Mouse (Mus musculus) embryo, embryonic 9.5 days (tissue): ENCODE results near the gene P2rx3.
A peak's percentile ranks its signal among the peaks of the same experiment; 100 is the strongest.

Source experiments
- DNase-seq: peaks from one replicate; pipeline ENCODE4 v3.0.0-alpha.2; 2017; ENCODE audit errors: extremely low spot score

The P2rx3 gene

DNA sequence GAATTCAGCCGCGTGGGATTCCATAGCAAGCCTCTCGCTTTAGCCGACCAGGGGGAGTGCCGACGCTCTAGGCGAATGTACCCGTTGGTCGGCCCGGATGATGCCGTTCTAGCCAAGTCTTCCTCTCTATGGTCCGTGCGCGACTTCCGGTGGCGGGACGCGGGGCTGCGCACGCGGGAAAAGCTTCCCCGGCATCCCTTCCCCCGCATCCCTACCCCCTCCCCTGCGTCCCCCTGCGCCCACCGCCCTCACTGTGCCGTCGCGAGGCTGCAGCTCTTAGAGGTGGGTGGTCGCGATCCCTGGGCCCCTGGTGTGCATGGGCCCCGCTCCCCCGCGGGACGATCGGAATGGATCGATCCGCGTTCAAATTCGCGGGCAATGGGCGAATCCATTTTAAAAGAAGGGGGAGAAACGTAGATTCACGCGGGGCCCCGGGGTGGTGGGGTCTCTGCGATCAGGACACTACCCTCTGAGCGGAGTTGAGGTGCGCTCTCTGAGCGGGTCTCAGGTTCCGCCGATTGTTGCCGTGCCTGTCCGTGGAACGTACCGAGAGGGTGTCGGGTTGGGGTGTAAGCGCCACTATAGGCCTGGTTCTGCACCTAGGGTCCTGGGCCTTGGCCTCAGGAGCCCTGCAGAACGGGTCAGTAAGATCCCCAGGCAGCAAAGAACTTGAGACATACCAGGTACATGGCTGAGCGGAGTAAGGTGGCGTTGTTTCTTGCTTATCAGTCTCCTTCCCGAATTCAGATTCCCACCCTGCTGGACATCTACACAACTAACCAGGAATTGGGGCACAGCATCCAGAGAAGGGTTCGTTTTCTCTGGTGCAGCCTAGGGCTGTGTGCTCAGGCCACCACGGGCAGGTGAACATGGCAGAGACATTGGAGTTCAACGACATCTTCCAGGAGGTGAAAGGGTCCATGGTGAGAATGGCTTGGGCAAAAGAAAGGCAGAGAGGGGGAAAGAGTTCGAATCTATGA, at the start of gene P2rx3, which contains the start of gene Ssrp1:
Gene P2rx3, minus strand, starts transcription at position 416 of the 980 bp plus-strand sequence.
Gene Ssrp1, plus strand, starts transcription at position 188 of the 980 bp plus-strand sequence.
- DNase-seq = peak; percentile 95

DNA sequence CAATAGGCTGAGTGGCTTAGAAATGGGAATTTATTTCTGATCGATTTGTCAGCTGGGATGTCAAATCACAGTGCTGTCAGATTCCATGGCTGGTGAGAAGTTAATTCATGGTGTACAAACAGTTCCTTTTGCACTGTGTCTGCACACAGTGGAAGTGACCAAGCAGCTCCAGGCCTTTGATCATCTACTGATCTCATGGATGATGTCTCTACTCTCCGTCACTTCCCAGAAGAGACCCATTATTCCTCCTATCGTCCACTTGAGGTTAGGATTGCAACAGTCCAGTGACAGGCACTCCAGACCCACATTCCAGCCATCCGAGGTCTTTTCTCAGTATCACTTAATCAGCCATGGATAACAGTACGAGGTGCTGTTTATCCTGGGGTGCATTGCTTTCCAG, 36.5 kb upstream of the P2rx3 start:
- no peak for DNase-seq

DNA sequence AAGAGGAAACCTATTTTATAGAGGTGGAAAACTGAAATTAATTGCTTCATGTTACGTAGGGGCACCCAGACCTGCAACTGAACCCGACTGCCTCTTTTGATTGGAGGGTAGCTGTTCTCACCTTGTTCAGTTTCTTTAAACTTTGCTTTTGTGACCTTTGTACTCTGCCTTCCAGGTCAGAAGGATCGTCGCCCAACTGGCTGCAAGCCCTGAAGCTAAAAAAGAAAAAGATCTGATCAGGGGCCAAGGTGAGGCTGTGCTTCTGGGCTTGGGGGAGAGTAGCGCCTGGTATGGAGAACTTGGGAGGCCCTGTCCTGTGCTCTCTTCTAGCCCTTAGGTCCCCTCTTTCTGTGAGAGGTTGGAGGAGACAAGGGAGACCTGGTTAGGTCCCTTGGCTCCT, 34.7 kb upstream of the P2rx3 start:
- DNase-seq = no peak

DNA sequence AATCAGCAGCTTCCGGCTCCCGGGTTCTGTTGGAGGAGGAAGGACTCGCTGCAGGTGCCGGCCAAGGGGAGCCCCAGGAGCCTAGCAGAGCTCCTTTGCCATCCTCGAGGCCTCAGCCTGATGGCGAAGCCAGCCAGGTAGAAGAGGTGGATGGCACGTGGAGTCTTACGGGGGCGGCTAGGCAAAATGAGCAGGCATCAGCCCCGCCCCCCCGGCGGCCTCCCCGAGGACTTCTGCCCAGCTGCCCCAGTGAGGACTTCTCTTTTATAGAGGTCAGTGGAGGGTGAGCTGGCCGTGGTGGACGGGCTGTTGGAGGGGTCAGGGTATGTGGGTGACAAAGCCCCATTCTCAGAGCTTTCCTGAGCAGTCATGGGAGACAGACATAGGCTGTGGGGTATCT, 32.8 kb upstream of the P2rx3 start:
- DNase-seq = no peak

DNA sequence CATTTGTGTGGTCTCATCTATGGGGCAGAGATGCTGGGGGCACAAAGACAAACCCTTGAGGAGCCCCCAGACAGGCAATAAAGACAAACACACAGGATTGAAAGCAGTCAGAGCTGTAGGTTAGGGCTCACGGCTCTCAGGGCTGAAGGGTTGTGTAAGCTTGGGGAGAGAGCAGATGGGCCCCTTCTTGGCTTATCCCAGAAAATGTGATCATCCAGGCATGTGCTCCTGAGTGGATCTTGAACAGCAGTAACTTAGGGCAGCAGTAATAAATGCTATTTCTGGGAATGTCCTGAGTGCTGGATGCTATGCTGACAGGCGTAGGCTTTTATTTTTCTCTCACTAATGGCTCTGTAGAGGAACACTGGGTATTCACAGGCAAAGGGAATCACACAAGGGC, 31.4 kb upstream of the P2rx3 start:
- DNase-seq = no peak

DNA sequence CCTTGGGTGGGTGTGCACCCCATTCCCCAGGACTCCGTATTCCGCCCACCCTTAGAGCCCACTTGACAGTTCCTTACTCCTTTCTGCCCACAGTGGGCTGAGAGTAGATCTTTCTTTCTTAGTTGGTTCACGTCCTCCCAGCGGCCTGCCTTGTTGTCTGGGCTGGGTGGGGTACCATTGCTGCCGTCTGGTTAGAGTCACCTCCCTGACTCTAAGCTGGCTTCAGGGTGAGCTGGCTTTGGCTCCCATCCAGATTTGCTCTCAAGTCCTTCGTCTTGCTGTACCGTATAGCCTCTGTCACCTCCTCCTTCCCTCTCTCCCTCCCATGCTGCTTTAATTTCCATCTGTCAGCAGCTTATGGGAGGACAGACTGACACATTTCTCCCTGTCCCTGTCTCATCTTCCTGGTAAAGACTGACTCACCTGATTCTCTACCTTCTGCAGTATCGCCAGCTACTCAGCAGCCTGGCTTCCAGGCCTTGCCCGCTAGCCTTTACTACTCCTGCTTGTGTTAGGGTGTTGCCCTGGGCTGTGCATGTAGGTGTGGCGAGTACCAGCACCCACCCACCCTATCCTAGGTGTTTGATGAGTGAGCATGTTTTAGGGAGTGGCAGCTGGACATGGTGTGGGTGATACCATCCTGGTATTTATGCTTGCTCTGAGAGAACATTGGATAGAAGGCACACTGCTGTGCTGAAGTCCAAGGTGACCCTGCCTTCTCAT, 30.8 kb upstream of the P2rx3 start:
- DNase-seq = no peak

DNA sequence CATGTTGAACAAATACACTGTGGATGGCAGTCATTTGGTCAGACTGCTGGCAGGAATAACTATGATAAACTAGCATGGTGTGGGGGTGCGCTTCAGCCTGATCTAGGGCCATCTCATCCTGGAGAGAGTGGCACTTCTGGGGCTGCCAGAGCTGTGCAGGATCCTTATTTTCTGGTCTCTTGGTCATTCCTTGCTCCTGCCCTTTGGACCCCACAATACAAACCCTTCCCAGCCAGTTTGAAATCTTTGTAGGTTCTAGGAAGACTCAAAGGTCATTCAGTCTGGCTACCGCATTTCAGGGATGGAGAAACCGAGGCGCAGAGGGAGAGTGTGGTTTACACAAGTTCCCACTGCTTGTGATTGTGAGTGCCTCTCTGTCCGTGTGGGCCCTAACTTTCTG, 29.7 kb upstream of the P2rx3 start:
- DNase-seq = no peak

DNA sequence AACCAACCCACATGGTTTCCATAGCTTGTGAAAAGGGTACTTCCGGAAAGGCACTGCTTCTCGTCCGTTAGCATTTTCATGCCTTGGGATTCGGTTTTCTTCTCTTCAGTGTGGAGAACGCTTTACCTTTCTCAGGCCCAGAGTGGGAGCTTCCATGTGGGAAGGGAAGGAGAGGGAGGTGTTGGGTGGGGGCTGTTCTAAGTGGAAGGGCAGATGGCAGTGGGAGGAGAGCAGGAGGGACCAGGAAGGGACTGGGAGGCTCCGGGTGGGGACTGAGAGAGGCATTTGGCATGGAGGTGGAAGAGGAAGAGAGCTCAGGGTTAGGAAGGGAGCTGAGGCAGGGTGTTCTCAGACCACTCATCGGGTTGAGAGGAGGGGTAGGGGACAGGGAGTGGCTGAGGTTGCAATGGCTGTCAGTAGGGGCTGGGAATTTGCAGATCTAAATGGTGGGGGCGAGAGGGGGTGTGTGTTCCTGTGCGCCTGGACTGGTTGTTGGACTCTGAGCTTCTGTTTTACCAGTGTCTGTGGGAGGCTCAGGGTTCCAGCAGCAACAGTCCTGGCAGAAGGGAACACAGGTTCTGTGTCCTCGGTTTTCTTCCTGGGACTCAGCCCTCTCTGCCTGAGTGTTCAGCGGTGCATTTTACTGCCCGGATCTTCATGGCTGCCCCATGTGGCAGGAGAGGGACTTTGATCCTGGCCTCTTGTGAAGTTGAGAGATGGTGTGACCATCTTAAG, 28.0 kb upstream of the P2rx3 start:
- DNase-seq = no peak

DNA sequence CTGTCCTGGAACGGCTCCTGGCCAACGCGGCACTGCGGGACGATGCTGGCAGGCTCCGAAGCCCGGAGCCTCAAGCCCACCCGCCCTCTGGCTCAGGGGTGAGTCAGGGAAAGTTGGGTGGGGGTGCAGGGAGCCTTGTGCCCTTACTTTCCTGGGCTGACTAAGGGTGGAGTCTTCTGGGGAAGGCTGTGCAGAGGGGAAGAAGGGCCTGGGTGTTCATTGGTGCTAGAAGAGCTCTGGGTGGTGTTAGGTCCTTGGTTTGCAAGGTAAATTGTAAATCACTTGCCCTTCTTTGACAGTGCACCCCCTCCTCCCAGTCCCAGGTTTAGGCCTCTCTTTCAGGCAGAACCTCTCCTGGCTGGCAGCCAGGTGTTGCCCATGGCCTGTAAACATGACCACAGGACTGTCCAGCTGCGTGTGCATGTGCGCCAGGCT, 23.9 kb upstream of the P2rx3 start:
- DNase-seq = no peak

DNA sequence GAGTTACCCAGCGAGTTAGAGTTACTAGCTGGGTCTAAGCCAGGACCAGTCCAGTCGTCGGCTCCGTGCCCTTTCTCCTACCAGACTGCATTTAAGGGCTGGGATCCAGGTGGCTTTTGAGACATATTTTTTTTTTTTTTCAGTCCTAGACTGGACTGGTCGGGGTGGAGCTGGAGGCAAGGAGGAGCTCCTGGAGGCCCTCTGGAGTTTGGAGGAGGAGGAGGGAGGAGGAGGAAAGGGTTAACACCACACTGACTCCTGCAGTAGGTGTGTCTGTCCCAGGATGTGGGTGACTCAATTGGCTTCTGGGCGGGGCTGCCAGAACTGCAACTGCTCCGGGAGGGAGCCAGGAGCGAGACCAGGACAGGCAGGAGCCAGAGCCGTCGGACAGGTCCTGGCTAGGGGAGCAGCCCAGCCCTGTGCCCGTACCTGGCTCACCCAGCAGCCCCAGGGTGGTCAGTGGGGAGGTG, 23.4 kb upstream of the P2rx3 start:
- DNase-seq = peak; percentile 36

DNA sequence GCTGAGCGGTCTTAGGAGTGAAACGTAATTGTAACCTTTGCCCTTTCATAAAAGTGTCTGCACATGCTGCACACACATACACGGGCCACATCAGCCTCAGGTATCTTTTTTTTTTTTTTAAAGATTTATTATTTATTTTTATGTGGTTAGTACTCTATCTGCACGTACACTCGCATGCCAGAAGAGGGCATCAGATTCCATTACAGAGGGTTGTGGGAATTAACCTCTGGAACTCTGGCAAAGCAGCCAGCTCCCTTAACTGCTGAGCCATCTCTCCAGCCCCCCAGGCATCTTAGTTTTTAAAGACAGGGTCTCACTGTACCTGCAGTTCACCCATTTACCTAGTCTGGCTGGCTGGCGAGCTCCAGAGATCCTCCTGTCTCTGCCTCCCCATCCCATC, 22.4 kb upstream of the P2rx3 start:
- DNase-seq = no peak

DNA sequence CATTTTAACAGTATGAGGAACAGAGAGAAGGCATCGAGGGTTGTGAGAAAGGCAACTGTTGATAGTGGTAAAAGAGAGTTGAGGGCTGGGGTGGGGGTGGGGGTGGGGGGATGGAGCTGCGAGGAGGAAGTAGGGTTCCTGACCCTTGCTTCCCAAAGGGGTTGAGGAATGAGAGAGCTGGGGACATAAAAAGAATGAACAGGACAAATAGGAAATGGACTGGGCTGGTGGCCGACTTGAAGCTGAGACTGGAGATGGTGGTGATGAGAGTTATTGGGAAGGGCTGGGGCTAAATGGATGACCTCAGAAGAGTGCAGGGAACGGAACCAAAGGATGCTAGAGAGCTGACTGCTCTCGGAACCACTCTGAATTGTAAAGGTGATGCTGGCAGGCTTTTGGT, 19.4 kb upstream of the P2rx3 start:
- DNase-seq = no peak

DNA sequence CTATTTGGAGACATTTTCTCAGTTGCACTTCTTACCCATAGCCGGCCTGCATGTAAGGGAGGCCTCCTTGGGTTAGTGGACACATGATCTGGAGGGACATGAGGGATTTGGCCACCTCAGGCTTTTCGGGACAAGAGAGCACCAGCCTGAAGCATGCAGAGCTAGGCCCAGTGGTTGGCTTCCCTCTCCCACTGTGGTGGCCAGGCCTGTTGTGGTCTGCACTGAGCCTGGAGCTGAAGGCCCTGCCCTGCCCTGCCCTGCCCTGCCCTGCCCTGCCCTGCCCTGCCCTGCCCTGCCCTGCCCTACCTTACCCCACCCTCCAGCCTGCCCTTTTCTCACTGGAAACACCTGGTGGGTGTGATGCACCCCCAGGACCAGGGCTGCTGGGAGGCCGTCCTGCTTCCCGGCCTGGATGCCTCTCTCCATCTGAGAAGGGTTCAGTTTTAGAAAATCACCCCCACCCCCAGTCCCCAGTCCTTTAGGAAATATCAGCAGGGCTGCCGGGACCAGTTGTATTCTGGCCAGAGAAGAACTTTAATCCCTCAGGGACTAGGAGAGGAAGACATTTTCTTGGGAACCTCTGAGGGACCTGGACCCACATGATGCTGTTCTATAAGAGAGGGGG, 16.0 kb upstream of the P2rx3 start:
- no peak for DNase-seq

DNA sequence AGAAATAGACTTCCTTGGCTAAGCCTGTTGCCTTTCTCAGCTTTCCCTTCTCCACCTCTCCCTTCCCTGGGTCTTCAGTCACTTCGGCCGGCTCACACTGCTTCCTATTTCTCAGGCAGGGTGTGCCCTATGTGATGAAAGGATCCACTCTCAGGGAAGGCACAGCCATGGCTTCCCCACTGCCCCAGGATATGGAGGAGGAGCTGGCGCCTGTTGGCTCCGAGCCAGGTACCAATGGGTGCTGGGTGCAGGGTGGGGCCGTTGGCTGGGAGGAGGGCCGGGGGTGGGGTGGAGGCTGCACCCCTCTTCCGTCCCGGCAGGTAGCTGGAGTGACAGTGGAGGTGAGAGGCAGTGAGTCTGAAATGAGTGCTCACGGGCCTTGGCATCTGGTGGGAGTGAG, 13.5 kb upstream of the P2rx3 start:
- DNase-seq = no peak

DNA sequence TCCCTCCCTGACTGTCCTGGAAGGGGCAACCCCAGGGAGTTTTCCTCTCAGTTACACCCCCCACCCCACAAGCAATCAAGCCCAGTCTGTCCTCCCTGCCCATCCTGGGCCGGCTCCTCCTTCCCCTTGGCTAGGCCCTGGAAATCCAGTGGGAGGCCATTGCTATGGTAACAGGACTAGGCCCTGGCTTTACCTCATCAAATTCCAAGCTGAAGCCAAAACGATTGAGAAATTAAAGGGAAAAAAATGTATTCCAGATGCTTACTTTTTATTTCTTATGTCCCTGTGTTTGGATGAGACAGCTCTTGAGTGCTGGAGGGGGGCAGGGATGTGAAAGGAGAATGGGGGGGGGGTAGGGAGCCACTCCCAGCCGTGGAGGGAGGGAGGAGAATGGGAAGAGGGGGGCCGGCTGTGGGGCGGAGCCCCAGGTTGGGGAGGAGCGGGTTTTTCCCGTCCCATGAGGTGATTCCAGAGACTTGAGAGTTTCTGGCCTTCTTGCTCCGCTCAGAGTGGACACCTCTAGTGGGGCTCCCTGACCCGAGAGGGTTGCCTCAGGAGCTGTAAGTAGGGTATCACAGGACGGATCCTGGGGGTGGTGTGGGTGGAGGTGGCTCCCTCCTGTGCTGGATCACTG, 12.9 kb upstream of the P2rx3 start:
- DNase-seq = peak; percentile 67

DNA sequence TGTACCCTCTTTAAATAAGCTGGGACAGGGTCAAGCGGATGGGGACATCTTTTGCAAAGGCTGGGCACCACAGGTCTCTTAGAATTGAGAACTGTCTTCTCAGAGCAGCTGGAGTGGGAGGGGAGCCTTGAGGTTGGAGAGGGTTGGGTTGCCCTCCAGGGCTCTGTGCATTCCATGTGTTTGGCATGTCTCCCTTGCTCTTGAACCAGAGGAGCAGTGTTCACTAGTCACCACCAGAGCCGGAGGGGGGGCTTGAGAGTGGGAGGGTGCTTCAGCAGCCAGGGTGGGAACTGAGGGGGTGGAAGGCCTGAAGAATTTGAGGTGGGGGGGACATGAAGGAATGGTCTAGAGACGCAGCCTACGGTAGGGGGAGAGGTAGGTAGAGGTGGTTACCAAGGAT, 12.0 kb upstream of the P2rx3 start:
- peak; percentile 20 for DNase-seq

DNA sequence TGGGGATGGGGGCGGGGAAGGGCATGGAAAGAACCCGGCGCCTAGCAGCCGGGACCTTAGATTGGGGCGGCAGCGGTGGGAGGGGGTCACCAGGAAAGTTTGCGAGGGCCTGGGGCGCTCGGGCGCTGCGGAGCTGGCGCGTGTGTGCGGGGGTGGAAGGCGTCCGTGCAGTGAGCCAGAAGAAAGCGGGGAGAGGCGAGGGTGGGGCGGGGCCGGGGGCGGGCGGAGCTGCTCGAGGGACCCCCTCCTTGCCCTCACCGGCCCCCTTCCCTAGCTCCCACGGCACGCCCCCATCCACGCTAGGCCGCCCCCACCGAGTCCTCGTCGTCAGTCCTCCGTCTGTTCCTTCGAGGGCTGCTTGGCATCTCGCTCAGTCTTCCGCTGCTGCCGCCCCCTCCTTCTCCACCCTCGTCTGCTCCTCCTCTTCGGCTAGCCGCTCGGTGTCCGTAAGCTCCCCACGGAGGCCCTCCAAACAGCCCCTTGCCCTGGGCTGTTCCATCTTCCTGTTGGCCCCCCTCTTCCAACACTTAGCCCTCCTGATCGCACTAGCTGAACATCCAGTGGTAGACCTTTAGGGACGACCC, 11.0 kb upstream of the P2rx3 start:
- peak; percentile 75 for DNase-seq

DNA sequence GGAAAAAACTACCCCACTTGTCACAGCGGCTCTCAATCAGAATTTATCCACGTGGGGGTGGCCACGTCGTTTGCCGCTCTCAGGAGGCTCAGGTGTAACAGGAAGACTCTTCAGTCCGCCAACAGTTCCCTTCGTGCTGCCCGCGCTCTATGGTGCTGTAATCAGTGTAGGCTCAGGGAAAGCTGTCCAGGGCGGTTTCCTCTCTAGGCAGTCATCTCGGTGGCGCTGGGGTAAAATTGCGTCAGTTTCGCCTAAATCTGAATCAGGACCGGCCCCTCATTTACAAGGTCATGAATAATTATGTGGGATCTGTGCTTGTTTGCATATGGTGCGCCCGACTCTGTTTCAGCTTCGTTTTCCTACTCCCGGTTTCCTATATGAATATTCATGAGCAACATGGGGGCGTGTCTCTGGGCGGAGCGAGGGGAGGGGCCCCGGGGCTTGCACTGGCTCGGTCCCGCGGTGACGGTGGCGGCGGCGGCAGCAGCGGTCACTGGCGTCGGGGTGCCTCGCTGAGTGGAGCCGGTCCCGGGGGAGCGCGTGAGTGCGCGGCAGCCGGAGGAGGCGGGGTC, 10.4 kb upstream of the P2rx3 start, which contains the start of gene Tnks1bp1:
Gene Tnks1bp1, plus strand, starts transcription at position 427 of the 572 bp plus-strand sequence.
- peak; percentile 95 for DNase-seq

DNA sequence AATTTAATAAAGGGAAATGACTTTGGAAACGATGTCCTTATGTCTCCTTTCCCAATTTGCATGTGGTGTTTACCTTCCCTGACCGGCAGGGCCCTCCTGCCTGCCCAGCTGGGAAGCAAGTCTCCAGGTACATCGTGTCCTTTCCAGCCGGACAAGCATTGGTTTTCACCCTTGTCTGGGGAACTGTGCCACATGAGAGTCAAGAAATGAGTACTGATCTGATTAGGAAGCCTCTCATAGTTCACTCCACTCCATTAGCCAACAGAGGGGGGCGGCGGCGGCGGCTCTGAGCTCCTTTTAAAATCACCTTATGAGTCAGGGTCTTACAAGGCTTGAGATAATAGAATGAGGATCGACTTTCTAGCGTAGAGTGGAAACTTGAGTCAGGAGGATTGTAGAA, 9.8 kb upstream of the P2rx3 start:
- no peak for DNase-seq

DNA sequence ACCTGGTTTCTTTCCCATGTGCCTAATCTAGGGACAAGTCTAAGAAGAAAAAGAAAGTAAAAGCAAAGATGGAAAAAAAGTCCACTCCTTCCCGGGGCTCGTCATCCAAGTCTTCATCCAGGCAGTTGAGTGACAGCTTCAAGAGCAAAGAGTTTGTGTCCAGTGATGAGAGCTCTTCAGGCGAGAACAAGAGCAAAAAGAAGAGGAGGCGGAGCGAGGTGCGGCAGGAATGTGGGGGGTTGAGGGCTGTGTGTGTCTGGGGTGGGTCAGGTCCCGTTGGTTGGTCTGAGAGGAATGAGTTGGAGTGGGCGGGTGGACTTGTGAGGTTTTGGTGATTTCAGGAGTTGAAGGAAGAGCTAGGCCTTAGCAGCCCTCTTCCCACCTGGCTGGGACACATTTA, 9.0 kb upstream of the P2rx3 start:
- DNase-seq = no peak
